Mouse (Mus musculus) NIH3T3 (cell line): ENCODE data around the gene Pdpn.

Source experiments
- DNase-seq: peaks from one replicate; pipeline ENCODE4 v3.0.0-alpha.2; 2012; ENCODE audit warnings: low read depth

The Pdpn gene

GRCm38 (mm10) chr4:143299325-143300070, at the start of gene Pdpn:
Gene Pdpn (minus strand): TSS chr4:143299564.
- peak; percentile 92 for DNase-seq

- no peak for DNase-seq
Measured at GRCm38 (mm10) chr4:143348678-143349077, 49.3 kb upstream of the Pdpn start.

GRCm38 (mm10) chr4:143345491-143345890, 46.1 kb upstream of the Pdpn start:
- peak; percentile 22 for DNase-seq

- DNase-seq, result no peak
Measured at GRCm38 (mm10) chr4:143341470-143341869, 42.1 kb upstream of the Pdpn start.

GRCm38 (mm10) chr4:143339808-143340207, 40.4 kb upstream of the Pdpn start:
- no peak for DNase-seq

GRCm38 (mm10) chr4:143336096-143336495, 36.7 kb upstream of the Pdpn start:
- no peak for DNase-seq

GRCm38 (mm10) chr4:143334995-143335394, 35.6 kb upstream of the Pdpn start:
- no peak for DNase-seq

GRCm38 (mm10) chr4:143334145-143334544, 34.8 kb upstream of the Pdpn start:
- DNase-seq, result no peak

- no peak for DNase-seq
Measured at GRCm38 (mm10) chr4:143331787-143332186, 32.4 kb upstream of the Pdpn start.

- peak; percentile 91 for DNase-seq
Measured at GRCm38 (mm10) chr4:143330566-143330965, 31.2 kb upstream of the Pdpn start.

- DNase-seq, result peak; percentile 80
Measured at GRCm38 (mm10) chr4:143325625-143325941, 26.2 kb upstream of the Pdpn start.

GRCm38 (mm10) chr4:143324925-143325624, 25.7 kb upstream of the Pdpn start:
- DNase-seq, result no peak

- DNase-seq, result no peak
Measured at GRCm38 (mm10) chr4:143324176-143324924, 25.0 kb upstream of the Pdpn start.

- no peak for DNase-seq
Measured at GRCm38 (mm10) chr4:143313299-143313698, 13.9 kb upstream of the Pdpn start.

GRCm38 (mm10) chr4:143311341-143311740, 12.0 kb upstream of the Pdpn start:
- DNase-seq, result peak; percentile 50

- no peak for DNase-seq
Measured at GRCm38 (mm10) chr4:143305987-143306772, 6.8 kb upstream of the Pdpn start.

- DNase-seq, result peak; percentile 66
Measured at GRCm38 (mm10) chr4:143305031-143305430, 5.7 kb upstream of the Pdpn start.

GRCm38 (mm10) chr4:143302279-143302890, 3.0 kb upstream of the Pdpn start:
- DNase-seq, result no peak

- DNase-seq, result no peak
Measured at GRCm38 (mm10) chr4:143301875-143302274, 2.5 kb upstream of the Pdpn start.

GRCm38 (mm10) chr4:143301042-143301441, 1.7 kb upstream of the Pdpn start:
- no peak for DNase-seq

- DNase-seq, result no peak
Measured at GRCm38 (mm10) chr4:143300113-143300688, 837 bp upstream of the Pdpn start.
